Mouse (Mus musculus): Measurements from ENCODE around the gene Rras.
A peak's percentile ranks its signal among the peaks of the same experiment; 100 is the strongest.

Gene Rras

GRCm38 (mm10) chr7:45017242-45018061, at the start of gene Rras:
Rras (plus strand) TSS chr7:45017961.
- peak; percentile 60 to 68 for DNase-seq (ENCODE audit: low spot score in 2 of 2)

GRCm38 (mm10) chr7:44970231-44970691, 47.5 kb upstream of the Rras start:
- peak; percentile 63 to 72 for DNase-seq (ENCODE audit: low spot score in 2 of 2)

GRCm38 (mm10) chr7:44971142-44971541, 46.6 kb upstream of the Rras start:
- DNase-seq (ENCODE audit: low spot score in 2 of 2), result no peak

GRCm38 (mm10) chr7:44973415-44974130, 44.2 kb upstream of the Rras start:
- no peak for DNase-seq (ENCODE audit: low spot score in 2 of 2)

- DNase-seq (ENCODE audit: low spot score in 2 of 2), result no peak
These were observed 43.2 kb upstream of the Rras start, which contains the start of gene Cpt1c for GRCm38 (mm10) chr7:44974383-44975116. Cpt1c (minus strand) TSS chr7:44974851.

GRCm38 (mm10) chr7:44975117-44975419, 42.7 kb upstream of the Rras start:
- no peak for DNase-seq (ENCODE audit: low spot score in 2 of 2)

- no peak for DNase-seq (ENCODE audit: low spot score in 2 of 2)
These were observed 39.5 kb upstream of the Rras start for GRCm38 (mm10) chr7:44978300-44978699.

- DNase-seq (ENCODE audit: low spot score in 2 of 2), result no peak
These were observed 36.2 kb upstream of the Rras start for GRCm38 (mm10) chr7:44981539-44981938.

GRCm38 (mm10) chr7:44983085-44983484, 34.7 kb upstream of the Rras start:
- peak; percentile 77 to 92 for DNase-seq (ENCODE audit: low spot score in 2 of 2)

- no peak for DNase-seq (ENCODE audit: low spot score in 2 of 2)
These were observed 33.6 kb upstream of the Rras start for GRCm38 (mm10) chr7:44983944-44984832.

GRCm38 (mm10) chr7:44984833-44985164, 33.0 kb upstream of the Rras start:
- DNase-seq (ENCODE audit: low spot score in 2 of 2), result no peak

GRCm38 (mm10) chr7:44985595-44986191, 32.1 kb upstream of the Rras start:
- peak; percentile 50 to 63 for DNase-seq (ENCODE audit: low spot score in 2 of 2)

GRCm38 (mm10) chr7:44986192-44986878, 31.4 kb upstream of the Rras start, which contains the start of gene Prmt1:
Prmt1 (minus strand) TSS chr7:44986568.
- DNase-seq (ENCODE audit: low spot score in 2 of 2), result peak; percentile 93 to 99

GRCm38 (mm10) chr7:44986879-44987718, 30.7 kb upstream of the Rras start:
- DNase-seq (ENCODE audit: low spot score in 2 of 2), result peak in 1 of 2 experiments; percentile 27

GRCm38 (mm10) chr7:44996672-44997071, 21.1 kb upstream of the Rras start:
- DNase-seq (ENCODE audit: low spot score in 2 of 2), result peak in 1 of 2 experiments; percentile 37

- DNase-seq (ENCODE audit: low spot score in 2 of 2), result peak; percentile 95 to 98
These were observed 20.4 kb upstream of the Rras start, which contains the start of gene Irf3 for GRCm38 (mm10) chr7:44997231-44997939. Irf3 (plus strand) TSS chr7:44997648.

GRCm38 (mm10) chr7:44997940-44998428, 19.8 kb upstream of the Rras start:
- no peak for DNase-seq (ENCODE audit: low spot score in 2 of 2)

GRCm38 (mm10) chr7:44998501-44998955, 19.2 kb upstream of the Rras start, which contains the start of gene Bcl2l12:
Bcl2l12 (minus strand) TSS chr7:44998712.
- DNase-seq (ENCODE audit: low spot score in 2 of 2), result peak in 1 of 2 experiments; percentile 29
